Mouse (Mus musculus): ENCODE measurements at regions not wholly inside any gene's neighbourhood (a gene's known extent, or its start where the extent isn't known, plus 50 kb on each side); places are given as distances from the start of the nearest gene placed in this dataset.
"Not testable (repeated sequence)": the region's sequence is repeated elsewhere in the genome, so short reads cannot be mapped to it uniquely, and the experiment has no call there.

- H3K27ac ChIP-seq (ENCODE audit: low read depth, low read length), result no peak overlapping the region
- H3K9me3 ChIP-seq (ENCODE audit: control insufficient read depth, low read length), result no peaks in the 10 kb centered on the region
- DNase-seq (ENCODE audit: low spot score), result no peak
- WGBS, result 85% methylated on average over 2 of the region's 2 CpGs
- H3K36me3 ChIP-seq (ENCODE audit: control insufficient read depth, insufficient read depth, low read length), result no peaks in the 10 kb centered on the region
- H3K27me3 ChIP-seq (ENCODE audit: control insufficient read depth, insufficient read depth, low read length), result no peaks in the 10 kb centered on the region
- H3K4me3 ChIP-seq (ENCODE audit: low read depth, low read length), result no peak overlapping the region
- H3K4me1 ChIP-seq (replicated peaks; ENCODE audit: control insufficient read depth, insufficient read depth, low read length), result no peaks in the 10 kb centered on the region
- no peak overlapping the region for H3K9ac ChIP-seq (ENCODE audit: low read depth, low read length)
- ATAC-seq (ENCODE audit: low FRiP score), result no peak
- no peak overlapping the region for H3K4me2 ChIP-seq (replicated peaks; ENCODE audit: low read depth, low read length)
These were observed 298.5 kb upstream of the Meis2 start for GRCm38 (mm10) chr2:116364136-116364535.

GRCm38 (mm10) chr2:116358145-116358544, 292.5 kb upstream of the Meis2 start:
- Histone ChIP-seq H3K4me3 (ENCODE audit: low read depth, low read length) (no peak overlapping the region), H3K27me3 (ENCODE audit: control insufficient read depth, insufficient read depth, low read length) (no peaks in the 10 kb centered on the region), H3K9me3 (ENCODE audit: control insufficient read depth, low read length) (no peaks in the 10 kb centered on the region), H3K9ac (ENCODE audit: low read depth, low read length) (no peak overlapping the region), H3K27ac (ENCODE audit: low read depth, low read length) (no peak overlapping the region), H3K4me1 (replicated peaks; ENCODE audit: control insufficient read depth, insufficient read depth, low read length) (no peaks in the 10 kb centered on the region), H3K36me3 (ENCODE audit: control insufficient read depth, insufficient read depth, low read length) (no peaks in the 10 kb centered on the region), H3K4me2 (replicated peaks; ENCODE audit: low read depth, low read length) (no peak overlapping the region)
- 25% methylated on average over 1 of the region's 1 CpGs for WGBS
- no peak for ATAC-seq (ENCODE audit: low FRiP score)
- DNase-seq (ENCODE audit: low spot score), result no peak

DNA sequence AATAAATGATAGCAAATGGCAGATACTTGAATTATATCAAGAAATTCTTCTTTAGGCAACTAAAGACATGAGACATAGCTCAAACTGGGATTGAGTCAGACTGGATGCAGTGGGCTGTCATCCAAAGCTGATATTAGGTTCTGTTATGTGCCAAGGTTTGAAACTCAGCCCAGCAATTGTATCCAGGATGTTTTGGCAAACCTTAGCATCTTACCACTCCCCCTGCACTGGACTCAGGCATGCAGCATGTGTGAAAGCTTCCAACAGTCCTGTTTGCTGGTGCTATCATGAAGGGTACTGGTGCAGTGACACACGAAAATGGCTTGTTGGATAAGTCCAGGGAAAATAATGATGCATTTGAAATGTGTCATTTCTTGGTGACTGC, 282.9 kb upstream of the Meis2 start:
- DNase-seq (ENCODE audit: low spot score) (no peak), ATAC-seq (ENCODE audit: low FRiP score) (no peak)
- H3K4me3 ChIP-seq (ENCODE audit: low read depth, low read length), result no peak overlapping the region
- no peaks in the 10 kb centered on the region for H3K36me3 ChIP-seq (ENCODE audit: control insufficient read depth, insufficient read depth, low read length)
- H3K4me1 ChIP-seq (replicated peaks; ENCODE audit: control insufficient read depth, insufficient read depth, low read length), result no peaks in the 10 kb centered on the region
- H3K27ac ChIP-seq (ENCODE audit: low read depth, low read length), result no peak overlapping the region
- no peak overlapping the region for H3K9ac ChIP-seq (ENCODE audit: low read depth, low read length)
- H3K9me3 ChIP-seq (ENCODE audit: control insufficient read depth, low read length), result no peaks in the 10 kb centered on the region
- H3K4me2 ChIP-seq (replicated peaks; ENCODE audit: low read depth, low read length), result no peak overlapping the region
- no peaks in the 10 kb centered on the region for H3K27me3 ChIP-seq (ENCODE audit: control insufficient read depth, insufficient read depth, low read length)
- 82% methylated on average over 1 of the region's 1 CpGs for WGBS

- Histone ChIP-seq H3K4me1 (replicated peaks; ENCODE audit: control insufficient read depth, insufficient read depth, low read length) (no peaks in the 10 kb centered on the region), H3K9me3 (ENCODE audit: control insufficient read depth, low read length) (no peaks in the 10 kb centered on the region), H3K4me3 (ENCODE audit: low read depth, low read length) (no peak overlapping the region), H3K27ac (ENCODE audit: low read depth, low read length) (no peak overlapping the region), H3K9ac (ENCODE audit: low read depth, low read length) (no peak overlapping the region), H3K27me3 (ENCODE audit: control insufficient read depth, insufficient read depth, low read length) (no peaks in the 10 kb centered on the region), H3K36me3 (ENCODE audit: control insufficient read depth, insufficient read depth, low read length) (no peaks in the 10 kb centered on the region), H3K4me2 (replicated peaks; ENCODE audit: low read depth, low read length) (no peak overlapping the region)
- no peak for DNase-seq (ENCODE audit: low spot score)
- 82% methylated on average over 3 of the region's 3 CpGs for WGBS
- ATAC-seq (ENCODE audit: low FRiP score), result no peak
These were observed 282.3 kb upstream of the Meis2 start for GRCm38 (mm10) chr2:116347827-116348529.

DNA sequence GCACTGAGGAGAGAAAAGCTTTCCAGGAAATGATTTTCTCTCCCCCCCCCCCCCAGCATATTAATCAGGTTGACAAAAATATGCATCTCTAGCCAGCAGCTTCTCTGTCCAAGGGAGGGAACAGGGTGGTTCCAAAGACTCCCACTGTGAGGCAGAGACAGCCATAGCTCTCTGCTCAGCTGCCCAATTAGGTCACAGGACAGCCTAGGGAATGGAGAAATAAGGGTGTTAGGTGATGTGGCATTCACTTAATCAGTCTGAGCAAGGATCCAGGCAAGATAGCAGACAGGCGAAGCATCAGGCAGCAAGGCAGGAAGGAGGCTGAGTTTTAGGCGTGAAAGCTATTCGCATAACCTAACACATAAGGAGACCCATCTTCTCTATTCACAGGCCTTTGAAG, 266.2 kb upstream of the Meis2 start:
- no peak for ATAC-seq (ENCODE audit: low FRiP score)
- no peak overlapping the region for H3K9ac ChIP-seq (ENCODE audit: low read depth, low read length)
- 86% methylated on average over 3 of the region's 3 CpGs for WGBS

DNA sequence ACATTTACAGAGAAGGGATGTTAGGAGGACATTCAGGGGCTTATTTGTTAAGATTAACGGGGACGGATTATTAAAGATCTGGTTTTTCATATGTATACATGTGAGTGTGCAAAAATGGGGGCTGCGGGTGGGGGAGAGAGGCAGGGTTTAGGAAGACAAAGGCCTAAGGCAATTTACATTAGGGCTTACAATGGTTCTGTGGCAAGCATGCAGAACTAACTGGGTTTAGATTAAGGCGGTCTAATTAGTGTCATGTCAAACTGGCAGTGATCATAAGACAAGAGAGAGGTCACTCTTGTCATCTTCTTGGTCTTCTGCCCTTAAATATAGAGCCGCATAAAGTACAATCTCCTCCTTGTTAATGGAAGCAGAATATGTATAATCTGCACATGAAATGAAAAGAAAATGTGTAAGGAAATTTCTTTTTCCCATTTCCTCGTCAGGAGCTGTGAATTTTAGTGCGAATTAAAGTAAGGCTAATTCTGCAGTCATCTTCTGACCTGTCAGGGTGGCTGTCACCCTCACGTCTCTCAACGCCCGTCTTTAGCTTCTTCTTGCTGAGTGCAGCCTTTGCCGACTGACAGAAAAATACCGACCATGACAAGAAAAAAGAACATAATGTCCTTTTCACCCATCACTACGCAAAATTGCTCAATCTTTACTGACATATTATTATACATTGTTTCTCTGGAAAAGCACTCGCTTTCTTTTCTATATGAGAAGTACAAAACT, 256.6 kb upstream of the Meis2 start:
- H3K27ac ChIP-seq (ENCODE audit: low read depth, low read length), result no peak overlapping the region
- no peaks in the 10 kb centered on the region for H3K4me1 ChIP-seq (replicated peaks; ENCODE audit: control insufficient read depth, insufficient read depth, low read length)
- no peak overlapping the region for H3K4me3 ChIP-seq (ENCODE audit: low read depth, low read length)
- H3K4me2 ChIP-seq (replicated peaks; ENCODE audit: low read depth, low read length), result no peak overlapping the region
- peak; percentile 34; the same call in 1 of the 2 replicates for ATAC-seq (ENCODE audit: low FRiP score)
- no peak overlapping the region for H3K9ac ChIP-seq (ENCODE audit: low read depth, low read length)
- DNase-seq (ENCODE audit: low spot score), result no peak
- no peaks in the 10 kb centered on the region for H3K36me3 ChIP-seq (ENCODE audit: control insufficient read depth, insufficient read depth, low read length)
- H3K9me3 ChIP-seq (ENCODE audit: control insufficient read depth, low read length), result no peaks in the 10 kb centered on the region
- 67% methylated on average over 14 of the region's 14 CpGs for WGBS
- no peaks in the 10 kb centered on the region for H3K27me3 ChIP-seq (ENCODE audit: control insufficient read depth, insufficient read depth, low read length)

More for the DNA sequence above, 266.2 kb upstream of the Meis2 start:
- Histone ChIP-seq H3K4me2 (replicated peaks; ENCODE audit: low read depth, low read length) (no peak overlapping the region), H3K9me3 (ENCODE audit: control insufficient read depth, low read length) (no peaks in the 10 kb centered on the region), H3K36me3 (ENCODE audit: control insufficient read depth, insufficient read depth, low read length) (no peaks in the 10 kb centered on the region), H3K27me3 (ENCODE audit: control insufficient read depth, insufficient read depth, low read length) (no peaks in the 10 kb centered on the region), H3K27ac (ENCODE audit: low read depth, low read length) (no peak overlapping the region), H3K4me3 (ENCODE audit: low read depth, low read length) (no peak overlapping the region), H3K4me1 (replicated peaks; ENCODE audit: control insufficient read depth, insufficient read depth, low read length) (no peaks in the 10 kb centered on the region)
- DNase-seq (ENCODE audit: low spot score), result no peak

DNA sequence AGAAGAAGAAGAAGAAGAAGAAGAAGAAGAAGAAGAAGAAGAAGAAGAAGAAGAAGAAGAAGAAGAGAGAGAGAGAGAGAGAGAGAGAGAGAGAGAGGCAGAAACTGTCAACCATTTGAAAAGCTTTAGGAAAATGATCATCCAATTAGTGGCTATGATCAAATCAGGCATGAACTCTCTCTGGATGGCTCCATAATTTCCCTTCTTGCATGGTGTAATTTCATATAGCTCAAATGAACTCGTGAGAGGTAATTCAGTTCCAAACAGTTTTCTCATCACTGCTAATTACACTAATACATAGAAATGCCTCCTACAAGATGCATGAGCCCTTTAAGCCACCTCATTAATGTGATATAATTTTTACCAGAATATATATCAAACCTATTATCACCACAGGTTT, 233.9 kb upstream of the Meis2 start:
- Histone ChIP-seq H3K36me3 (ENCODE audit: control insufficient read depth, insufficient read depth, low read length) (no peaks in the 10 kb centered on the region), H3K9me3 (ENCODE audit: control insufficient read depth, low read length) (no peaks in the 10 kb centered on the region), H3K4me3 (ENCODE audit: low read depth, low read length) (no peak overlapping the region), H3K9ac (ENCODE audit: low read depth, low read length) (no peak overlapping the region), H3K4me1 (replicated peaks; ENCODE audit: control insufficient read depth, insufficient read depth, low read length) (no peaks in the 10 kb centered on the region), H3K4me2 (replicated peaks; ENCODE audit: low read depth, low read length) (no peak overlapping the region), H3K27ac (ENCODE audit: low read depth, low read length) (no peak overlapping the region), H3K27me3 (ENCODE audit: control insufficient read depth, insufficient read depth, low read length) (no peaks in the 10 kb centered on the region)
- ATAC-seq (ENCODE audit: low FRiP score) (no peak), DNase-seq (ENCODE audit: low spot score) (no peak)
- WGBS, result 84% methylated on average over 1 of the region's 1 CpGs

GRCm38 (mm10) chr2:116289886-116290285, 224.2 kb upstream of the Meis2 start:
- ATAC-seq (ENCODE audit: low FRiP score) (no peak), DNase-seq (ENCODE audit: low spot score) (no peak)
- Histone ChIP-seq H3K4me2 (replicated peaks; ENCODE audit: low read depth, low read length) (no peak overlapping the region), H3K4me1 (replicated peaks; ENCODE audit: control insufficient read depth, insufficient read depth, low read length) (no peaks in the 10 kb centered on the region), H3K27me3 (ENCODE audit: control insufficient read depth, insufficient read depth, low read length) (no peaks in the 10 kb centered on the region), H3K9me3 (ENCODE audit: control insufficient read depth, low read length) (no peaks in the 10 kb centered on the region), H3K4me3 (ENCODE audit: low read depth, low read length) (no peak overlapping the region), H3K36me3 (ENCODE audit: control insufficient read depth, insufficient read depth, low read length) (no peaks in the 10 kb centered on the region), H3K9ac (ENCODE audit: low read depth, low read length) (no peak overlapping the region), H3K27ac (ENCODE audit: low read depth, low read length) (peak overlapping the region; percentile 11; the same call in 1 of the 2 replicates)
- 76% methylated on average over 7 of the region's 7 CpGs for WGBS

DNA sequence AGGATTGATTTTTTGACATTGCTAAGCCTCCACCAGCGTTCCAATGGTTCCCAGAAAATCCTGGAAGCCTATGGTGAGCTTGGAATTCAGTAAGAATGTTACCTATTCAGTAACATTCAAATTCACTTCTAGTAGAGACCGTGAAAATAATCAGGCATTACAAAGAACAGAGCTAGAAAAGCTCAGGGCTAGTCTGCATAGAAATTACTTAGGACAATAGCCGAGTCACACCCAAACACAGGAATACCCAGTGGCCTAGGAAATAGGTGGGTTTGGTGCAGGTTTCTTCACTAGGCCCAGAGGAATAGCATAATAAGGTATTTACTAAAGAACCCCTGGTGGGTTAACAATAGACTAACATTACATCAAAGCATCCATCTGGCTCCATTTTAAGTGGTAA, 177.6 kb upstream of the Meis2 start:
- not testable (repeated sequence) for H3K27me3 ChIP-seq (ENCODE audit: control insufficient read depth, insufficient read depth, low read length); H3K27ac ChIP-seq (ENCODE audit: low read depth, low read length); ATAC-seq (ENCODE audit: low FRiP score); DNase-seq (ENCODE audit: low spot score); H3K4me2 ChIP-seq (replicated peaks; ENCODE audit: low read depth, low read length); H3K36me3 ChIP-seq (ENCODE audit: control insufficient read depth, insufficient read depth, low read length); H3K4me3 ChIP-seq (ENCODE audit: low read depth, low read length); H3K9ac ChIP-seq (ENCODE audit: low read depth, low read length); H3K9me3 ChIP-seq (ENCODE audit: control insufficient read depth, low read length); H3K4me1 ChIP-seq (replicated peaks; ENCODE audit: control insufficient read depth, insufficient read depth, low read length)
- 74% methylated on average over 3 of the region's 3 CpGs for WGBS
